Mouse (Mus musculus): Measurements from ENCODE around the gene Rnaseh2b. TPM values are rescaled to one million over a fixed set of nuclear protein-coding genes. Genes with fewer than 3 reads are reported as not detected.

The Rnaseh2b gene
- total RNA-seq, 1 experiment from 2014 or later = 70.7 TPM

- ATAC-seq (replicated peaks; ENCODE audit: low read depth, poor library complexity, severe bottlenecking) = no peak
Observed at GRCm38 (mm10) chr14:62309026-62309425, 16.6 kb downstream of the Rnaseh2b start.

- peak; percentile 90 for ATAC-seq (replicated peaks; ENCODE audit: low read depth, poor library complexity, severe bottlenecking)
Observed at GRCm38 (mm10) chr14:62311672-62312071, 19.3 kb downstream of the Rnaseh2b start.

- no peak for ATAC-seq (replicated peaks; ENCODE audit: low read depth, poor library complexity, severe bottlenecking)
Observed at GRCm38 (mm10) chr14:62322581-62323344, 30.4 kb downstream of the Rnaseh2b start.

- ATAC-seq (replicated peaks; ENCODE audit: low read depth, poor library complexity, severe bottlenecking) = no peak
Observed at GRCm38 (mm10) chr14:62323457-62323856, 31.1 kb downstream of the Rnaseh2b start.

DNA sequence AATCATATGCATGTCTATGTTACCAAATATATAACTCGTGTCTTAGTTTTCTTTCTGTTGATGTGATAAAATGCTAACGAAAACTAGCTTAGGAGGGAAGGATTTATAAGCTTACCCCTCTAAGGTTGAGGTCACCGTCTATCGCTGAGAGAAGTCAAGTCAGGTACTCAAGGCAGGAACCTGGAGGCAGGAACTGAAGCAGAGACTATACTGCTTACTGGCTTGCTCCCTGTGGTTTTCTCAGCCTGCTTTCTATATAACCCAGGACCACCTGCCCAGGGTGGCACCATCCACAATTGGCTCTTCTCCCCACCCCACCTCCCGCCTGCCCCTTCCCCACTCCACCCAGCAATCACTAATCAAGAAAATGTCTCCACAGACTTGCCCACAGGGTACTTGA is 32.6 kb downstream of the Rnaseh2b start:
- ATAC-seq (replicated peaks; ENCODE audit: low read depth, poor library complexity, severe bottlenecking) = no peak

GRCm38 (mm10) chr14:62326026-62326425 is 33.6 kb downstream of the Rnaseh2b start:
- ATAC-seq (replicated peaks; ENCODE audit: low read depth, poor library complexity, severe bottlenecking) = no peak

- ATAC-seq (replicated peaks; ENCODE audit: low read depth, poor library complexity, severe bottlenecking) = no peak
Observed at GRCm38 (mm10) chr14:62327171-62327570, 34.8 kb downstream of the Rnaseh2b start.

GRCm38 (mm10) chr14:62328606-62329005 is 36.2 kb downstream of the Rnaseh2b start:
- ATAC-seq (replicated peaks; ENCODE audit: low read depth, poor library complexity, severe bottlenecking) = no peak

DNA sequence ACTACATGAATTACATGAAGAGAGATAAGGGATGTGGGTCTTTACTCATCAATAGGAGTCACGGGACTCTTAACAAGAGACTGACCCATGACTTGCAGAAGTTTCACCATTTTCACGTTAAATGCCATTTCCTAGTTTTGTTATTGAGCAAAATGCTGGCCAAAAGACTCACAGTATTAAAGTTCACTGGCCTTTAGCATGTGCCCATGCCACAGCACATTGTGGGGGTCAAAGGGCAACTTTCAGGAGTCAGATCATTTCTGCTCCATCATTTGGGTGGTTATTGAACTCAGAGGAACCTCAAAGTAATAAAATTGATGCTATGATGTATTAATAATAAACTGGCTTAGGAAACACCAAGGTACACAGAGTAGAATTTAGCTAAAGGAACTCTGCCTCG is 37.2 kb downstream of the Rnaseh2b start:
- no peak for ATAC-seq (replicated peaks; ENCODE audit: low read depth, poor library complexity, severe bottlenecking)

GRCm38 (mm10) chr14:62331457-62331856 is 39.1 kb downstream of the Rnaseh2b start:
- no peak for ATAC-seq (replicated peaks; ENCODE audit: low read depth, poor library complexity, severe bottlenecking)

- ATAC-seq (replicated peaks; ENCODE audit: low read depth, poor library complexity, severe bottlenecking) = peak; percentile 91
Observed at GRCm38 (mm10) chr14:62331866-62332619, 39.7 kb downstream of the Rnaseh2b start.

DNA sequence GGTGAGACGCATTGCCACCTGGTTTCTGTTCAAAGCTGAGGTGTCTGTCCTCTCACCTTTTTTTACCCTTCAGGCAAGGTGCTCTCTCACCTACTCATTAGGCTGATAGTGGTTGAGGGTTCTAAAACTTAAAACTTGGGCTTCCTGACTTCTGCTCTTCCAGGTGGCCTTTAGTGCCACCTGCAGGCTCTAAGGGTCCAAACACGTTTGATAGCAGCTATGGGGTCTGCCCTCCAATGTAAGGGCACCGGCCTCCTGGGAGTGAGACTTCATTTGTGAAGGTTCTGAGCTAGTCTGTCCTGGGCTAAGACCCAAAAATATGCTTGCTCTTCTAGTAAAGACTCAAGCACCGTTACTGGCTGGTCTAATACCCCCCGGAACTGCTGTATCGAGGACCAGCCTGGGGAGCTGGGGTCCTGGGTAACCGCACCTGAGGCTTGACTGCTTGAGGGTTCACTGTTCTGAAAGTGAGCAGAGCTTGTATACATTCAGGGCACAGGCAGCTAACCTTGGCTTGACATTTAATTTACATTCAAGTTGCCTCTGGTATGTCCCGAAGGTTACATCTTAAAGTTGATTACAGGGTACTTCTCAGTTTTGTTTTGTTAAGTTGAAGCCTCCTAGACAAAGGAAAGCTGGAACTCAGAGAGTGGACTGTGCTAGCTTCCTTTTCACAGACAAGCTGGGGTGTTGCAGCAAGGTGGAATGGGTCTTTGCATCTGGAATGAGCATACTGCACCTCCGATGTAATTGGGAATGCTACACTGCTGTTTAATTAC is 41.7 kb downstream of the Rnaseh2b start:
- ATAC-seq (replicated peaks; ENCODE audit: low read depth, poor library complexity, severe bottlenecking) = no peak

DNA sequence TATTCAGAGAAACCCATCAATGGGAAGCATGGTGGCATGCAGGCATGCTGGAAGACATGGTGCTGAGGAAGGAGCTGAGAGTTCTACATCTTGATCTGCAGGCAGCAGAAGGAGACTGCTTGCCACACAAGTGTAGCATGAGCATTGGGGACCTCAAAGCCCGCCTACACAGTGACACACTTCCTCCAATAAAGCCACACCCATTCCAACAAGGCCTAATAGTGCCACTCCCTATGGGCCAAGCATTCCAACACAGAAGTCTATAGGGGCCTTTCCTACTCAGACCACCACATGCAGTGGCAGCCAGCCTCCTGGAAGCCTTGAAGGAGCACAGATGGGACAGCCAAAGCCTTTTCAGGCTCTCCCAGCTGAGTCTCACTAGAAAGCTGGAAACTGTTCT is 46.8 kb downstream of the Rnaseh2b start:
- no peak for ATAC-seq (replicated peaks; ENCODE audit: low read depth, poor library complexity, severe bottlenecking)

GRCm38 (mm10) chr14:62341887-62342642 is 49.7 kb downstream of the Rnaseh2b start:
- ATAC-seq (replicated peaks; ENCODE audit: low read depth, poor library complexity, severe bottlenecking) = no peak

- peak; percentile 87 for ATAC-seq (replicated peaks; ENCODE audit: low read depth, poor library complexity, severe bottlenecking)
Observed at GRCm38 (mm10) chr14:62342643-62343144, 50.3 kb downstream of the Rnaseh2b start.

DNA sequence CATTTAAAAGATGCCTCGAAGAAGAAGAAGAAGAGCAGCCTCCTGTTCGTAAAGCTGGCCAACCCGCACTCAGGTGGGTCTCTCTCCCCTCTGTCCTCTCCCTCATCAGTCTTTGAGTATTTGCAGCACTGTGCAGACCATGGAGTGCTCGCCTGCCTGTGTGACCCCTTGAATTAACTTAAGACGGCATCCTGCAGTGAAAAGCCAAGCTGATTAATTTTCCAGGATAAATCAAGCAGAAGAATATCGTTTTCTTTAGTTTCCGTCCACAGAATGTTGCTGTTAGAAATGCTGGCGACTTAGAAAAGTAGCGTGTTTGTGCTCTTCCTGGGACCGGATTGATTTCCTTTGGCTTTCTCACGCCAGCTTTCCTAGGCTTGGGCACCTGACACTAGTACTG is 54.2 kb downstream of the Rnaseh2b start:
- ATAC-seq (replicated peaks; ENCODE audit: low read depth, poor library complexity, severe bottlenecking) = no peak

DNA sequence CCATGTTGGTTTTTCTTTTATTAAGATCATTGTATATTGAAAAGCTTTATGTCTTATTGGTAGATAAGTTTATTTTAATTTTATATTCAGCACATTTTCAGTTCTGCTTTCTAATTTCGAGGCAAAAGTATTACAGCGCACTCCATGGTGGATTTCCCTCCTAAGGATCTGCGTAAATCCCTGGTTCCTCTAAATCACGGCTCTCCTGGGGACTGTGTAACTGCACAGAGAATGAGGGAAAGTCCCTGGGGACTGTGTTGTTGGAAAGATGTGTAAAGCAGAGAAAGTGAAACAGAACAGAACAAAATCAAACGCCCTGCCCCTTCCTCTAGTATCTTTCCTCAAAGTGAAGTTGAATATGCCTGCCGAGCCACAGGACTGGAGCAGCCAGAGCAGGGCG is 54.7 kb downstream of the Rnaseh2b start:
- peak; percentile 16; the same call in 1 of the 2 replicates for ATAC-seq (replicated peaks; ENCODE audit: low read depth, poor library complexity, severe bottlenecking)

- ATAC-seq (replicated peaks; ENCODE audit: low read depth, poor library complexity, severe bottlenecking) = no peak
Observed at GRCm38 (mm10) chr14:62349786-62350185, 57.4 kb downstream of the Rnaseh2b start.

DNA sequence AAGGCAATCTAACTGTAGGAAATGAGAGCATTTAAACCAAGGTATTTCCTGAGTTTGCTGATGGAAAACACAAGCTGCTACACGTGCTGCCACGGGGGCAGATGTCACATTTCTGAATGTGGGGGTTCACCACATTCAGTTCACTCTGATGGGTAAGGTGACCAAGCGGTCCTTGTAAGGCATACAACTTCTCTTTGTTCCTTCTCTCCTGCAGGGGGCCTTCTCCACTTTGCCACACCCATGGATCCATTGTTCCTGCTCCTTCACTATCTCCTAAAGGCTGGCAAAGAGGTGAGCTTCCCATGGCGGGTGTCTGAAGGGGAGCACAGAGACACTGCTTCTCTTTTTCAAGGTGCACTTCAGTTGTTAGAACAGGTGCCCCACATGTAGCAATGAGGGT is 57.8 kb downstream of the Rnaseh2b start:
- ATAC-seq (replicated peaks; ENCODE audit: low read depth, poor library complexity, severe bottlenecking) = no peak

DNA sequence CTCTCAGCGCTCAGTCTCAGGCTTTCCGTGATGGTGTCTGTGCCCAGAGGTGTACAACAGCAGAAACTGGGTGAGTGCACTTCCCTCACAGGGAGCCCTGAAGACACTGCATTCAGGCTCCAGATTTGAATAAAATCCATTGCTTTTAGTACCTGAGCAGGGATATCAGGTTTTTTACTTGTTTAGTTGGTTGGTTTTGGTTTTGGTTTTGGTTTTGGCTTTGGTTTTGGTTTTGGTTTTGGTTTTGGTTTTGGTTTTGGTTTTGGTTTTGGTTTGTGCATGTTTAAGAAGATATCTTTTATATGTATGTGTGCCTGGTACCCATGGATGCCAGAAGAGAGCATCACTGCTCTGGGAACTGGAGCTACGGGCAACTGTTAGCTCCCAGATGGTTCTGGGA is 58.5 kb downstream of the Rnaseh2b start:
- ATAC-seq (replicated peaks; ENCODE audit: low read depth, poor library complexity, severe bottlenecking) = no peak

Data from common myeloid progenitor, adult 5-6 weeks (primary cell).